Mouse (Mus musculus): Measurements from ENCODE around the gene Pfkp. TPM values are rescaled to one million over a fixed set of nuclear protein-coding genes. Genes with fewer than 3 reads are reported as not detected.
A peak's percentile ranks its signal among the peaks of the same experiment; 100 is the strongest.

The Pfkp gene
- polyA plus RNA-seq, 1 experiment from 2014 or later: 15.2 TPM

DNA sequence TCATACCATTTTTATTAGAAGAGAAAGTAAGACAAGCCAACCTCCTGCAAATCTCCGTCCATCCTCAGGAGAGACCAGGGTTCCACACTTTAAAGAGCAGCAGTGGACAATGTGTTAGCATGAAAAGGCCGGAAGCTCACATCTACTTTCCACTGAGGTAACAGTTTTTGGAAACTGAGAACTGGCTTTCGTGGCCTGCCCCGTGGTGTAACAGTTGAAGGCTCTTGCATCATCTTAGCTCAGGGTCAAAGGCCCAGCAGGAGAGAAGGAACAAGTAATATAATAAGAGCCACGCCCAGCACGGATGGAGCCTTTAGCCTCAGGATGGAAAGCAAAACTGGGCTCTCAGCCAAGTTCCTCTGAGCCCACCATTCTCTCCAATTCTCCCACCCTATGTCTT lies 12.1 kb downstream of the Pfkp start:
- no peaks in the 10 kb centered on the region for H3K27me3 ChIP-seq
- peaks cover 25% of the 10 kb centered on the region for H3K4me1 ChIP-seq
- H3K4me2 ChIP-seq (replicated peaks): no peak overlapping the region
- no peaks in the 10 kb centered on the region for H3K36me3 ChIP-seq
- H3K27ac ChIP-seq: no peak overlapping the region
- H3K4me3 ChIP-seq: no peak overlapping the region
- H3K9ac ChIP-seq: no peak overlapping the region
- no peaks in the 10 kb centered on the region for H3K9me3 ChIP-seq
- no peak for ATAC-seq (ENCODE audit: insufficient number of reproducible peaks, insufficient read depth, low FRiP score, low TSS enrichment)
- WGBS: 59% methylated on average over 6 of the region's 6 CpGs

DNA sequence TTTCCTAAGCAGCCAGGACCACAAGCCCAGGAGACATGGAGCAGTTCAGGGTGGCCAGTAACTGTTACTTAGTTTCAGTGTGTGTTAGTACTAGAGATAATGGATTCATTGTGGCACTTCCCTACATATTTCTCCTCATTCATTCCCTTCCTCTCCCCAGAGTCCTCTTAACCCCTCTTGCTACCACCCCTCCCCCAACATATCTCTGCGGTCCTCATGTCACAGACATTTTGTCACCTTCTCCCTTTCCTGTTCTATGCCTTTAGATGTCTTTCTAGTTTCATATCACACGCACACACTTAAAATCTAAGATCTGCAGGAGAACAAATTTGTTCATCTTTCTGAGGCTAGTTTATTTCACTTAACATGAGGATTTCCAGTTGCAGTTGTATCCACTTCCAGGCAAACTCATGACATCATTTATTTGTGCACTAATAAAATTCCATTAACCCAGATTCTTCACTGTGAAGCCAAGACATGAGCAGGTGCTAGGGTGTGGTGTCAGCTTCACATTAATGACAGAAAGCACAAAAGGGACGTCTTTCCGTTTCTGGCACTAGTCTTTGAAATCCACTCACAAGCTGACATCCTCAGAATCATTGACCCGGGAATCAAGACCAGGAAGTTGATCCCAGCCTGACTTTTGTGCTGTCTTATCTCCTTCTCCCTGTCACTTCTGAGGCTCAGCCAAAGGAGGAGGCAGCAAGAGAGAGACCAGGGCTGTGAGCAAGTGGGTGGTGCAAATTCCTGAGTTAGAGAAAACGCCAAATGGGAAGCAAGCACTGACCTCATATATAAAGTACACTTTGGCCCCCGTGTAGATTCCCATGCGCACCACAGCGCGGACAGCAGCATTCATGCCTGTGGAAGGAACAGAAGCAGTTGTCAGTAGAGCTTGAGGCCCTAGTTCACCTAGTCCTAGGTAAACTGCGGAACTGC lies 13.2 kb downstream of the Pfkp start:
- Histone ChIP-seq H3K27me3 (no peaks in the 10 kb centered on the region), H3K9ac (no peak overlapping the region), H3K9me3 (no peaks in the 10 kb centered on the region), H3K4me3 (no peak overlapping the region), H3K4me1 (peaks cover 25% of the 10 kb centered on the region), H3K4me2 (replicated peaks) (no peak overlapping the region), H3K27ac (no peak overlapping the region), H3K36me3 (no peaks in the 10 kb centered on the region)
- ATAC-seq (ENCODE audit: insufficient number of reproducible peaks, insufficient read depth, low FRiP score, low TSS enrichment): no peak
- 65% methylated on average over 11 of the region's 11 CpGs for WGBS

DNA sequence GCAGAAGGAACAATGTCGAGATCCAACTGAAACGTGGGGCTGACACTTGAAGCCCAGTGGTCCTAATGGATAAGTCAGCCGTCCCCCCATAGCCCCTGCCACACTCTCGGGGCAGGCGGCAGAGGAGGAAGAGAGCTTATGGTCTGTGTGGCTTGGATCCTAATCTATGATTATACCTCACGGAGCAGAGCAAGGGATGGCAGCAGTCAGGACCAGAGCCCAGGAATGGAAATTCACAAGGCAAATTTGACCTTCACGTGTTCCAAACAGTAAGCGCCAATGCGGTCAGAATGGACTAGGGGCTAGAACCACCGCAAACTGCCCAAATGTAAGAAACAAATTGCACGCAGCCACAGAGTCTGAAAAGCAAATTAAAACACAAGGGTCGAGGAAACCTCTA lies 14.5 kb downstream of the Pfkp start:
- no peak for ATAC-seq (ENCODE audit: insufficient number of reproducible peaks, insufficient read depth, low FRiP score, low TSS enrichment)
- Histone ChIP-seq H3K36me3 (no peaks in the 10 kb centered on the region), H3K4me2 (replicated peaks) (no peak overlapping the region), H3K4me1 (peaks cover 29% of the 10 kb centered on the region), H3K27me3 (no peaks in the 10 kb centered on the region), H3K4me3 (no peak overlapping the region), H3K9ac (no peak overlapping the region), H3K27ac (no peak overlapping the region), H3K9me3 (no peaks in the 10 kb centered on the region)
- WGBS: 72% methylated on average over 12 of the region's 12 CpGs

DNA sequence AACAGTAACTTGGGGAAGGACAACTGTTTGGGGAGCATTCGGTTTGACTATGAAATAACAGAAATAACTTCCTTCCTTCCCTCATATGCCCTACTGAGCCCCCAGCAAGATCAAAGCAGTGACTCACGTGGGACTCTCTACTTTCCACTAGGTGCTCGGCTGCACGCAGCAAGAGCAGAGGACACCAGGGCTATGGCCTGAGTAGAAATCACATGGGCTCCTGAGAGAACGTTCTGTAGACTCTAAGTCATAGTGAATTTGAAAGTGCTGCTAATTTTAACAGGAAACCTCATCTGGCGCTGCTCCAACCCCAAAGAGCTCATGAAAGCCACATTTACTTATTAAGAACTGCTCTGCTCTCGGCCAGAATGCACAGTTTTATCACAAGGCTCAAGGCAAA lies 15.1 kb downstream of the Pfkp start:
- Histone ChIP-seq H3K27me3 (no peaks in the 10 kb centered on the region), H3K27ac (no peak overlapping the region), H3K9me3 (no peaks in the 10 kb centered on the region), H3K9ac (no peak overlapping the region), H3K4me1 (peaks cover 29% of the 10 kb centered on the region), H3K4me3 (no peak overlapping the region), H3K36me3 (no peaks in the 10 kb centered on the region), H3K4me2 (replicated peaks) (no peak overlapping the region)
- no peak for ATAC-seq (ENCODE audit: insufficient number of reproducible peaks, insufficient read depth, low FRiP score, low TSS enrichment)
- WGBS: 45% methylated on average over 7 of the region's 7 CpGs

DNA sequence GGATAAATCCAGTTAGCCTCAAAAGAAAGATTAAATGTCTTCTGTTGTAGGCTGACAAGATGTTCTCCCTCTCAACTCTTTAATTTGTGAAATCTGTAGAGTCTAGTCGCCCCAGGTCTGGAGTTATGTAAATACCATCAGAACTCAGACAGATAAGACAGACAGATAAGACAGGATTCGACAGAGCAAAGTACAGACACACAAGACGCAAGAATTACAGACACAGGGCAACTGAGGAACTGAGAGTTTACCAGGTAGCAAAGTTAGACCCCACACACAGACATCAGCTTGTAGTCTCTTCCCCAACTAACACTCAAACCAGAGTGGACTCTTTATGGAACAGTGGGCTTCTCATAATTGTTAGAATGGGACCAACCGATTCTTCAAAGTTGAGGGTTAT lies 15.6 kb downstream of the Pfkp start:
- Histone ChIP-seq H3K27ac (no peak overlapping the region), H3K9ac (no peak overlapping the region), H3K9me3 (no peaks in the 10 kb centered on the region), H3K4me3 (no peak overlapping the region), H3K4me2 (replicated peaks) (no peak overlapping the region), H3K4me1 (peaks cover 29% of the 10 kb centered on the region), H3K27me3 (no peaks in the 10 kb centered on the region), H3K36me3 (no peaks in the 10 kb centered on the region)
- no peak for ATAC-seq (ENCODE audit: insufficient number of reproducible peaks, insufficient read depth, low FRiP score, low TSS enrichment)
- WGBS: 60% methylated on average over 4 of the region's 4 CpGs

DNA sequence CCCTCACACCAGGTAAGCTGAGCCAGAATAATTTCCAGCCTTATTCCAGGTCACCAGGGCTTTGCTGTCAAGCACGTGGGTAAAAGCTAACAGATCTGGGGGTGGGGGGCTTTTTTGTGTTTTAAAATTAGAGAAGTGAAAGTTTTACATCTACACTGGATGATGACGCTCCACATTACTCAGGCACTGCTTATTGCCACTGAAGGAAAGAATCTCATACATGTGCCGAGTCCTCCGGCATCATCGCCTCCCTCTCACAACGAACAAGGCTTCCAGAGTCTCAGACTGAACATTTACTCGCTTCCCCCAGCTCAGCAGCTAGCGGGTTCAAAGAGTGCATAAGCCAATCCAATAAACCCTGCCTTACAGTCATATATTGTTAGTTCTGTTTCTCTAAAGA lies 16.1 kb downstream of the Pfkp start:
- H3K36me3 ChIP-seq: no peaks in the 10 kb centered on the region
- H3K27ac ChIP-seq: no peak overlapping the region
- no peaks in the 10 kb centered on the region for H3K9me3 ChIP-seq
- H3K9ac ChIP-seq: no peak overlapping the region
- H3K27me3 ChIP-seq: no peaks in the 10 kb centered on the region
- H3K4me1 ChIP-seq: peaks cover 29% of the 10 kb centered on the region
- no peak overlapping the region for H3K4me3 ChIP-seq
- ATAC-seq (ENCODE audit: insufficient number of reproducible peaks, insufficient read depth, low FRiP score, low TSS enrichment): no peak
- no peak overlapping the region for H3K4me2 ChIP-seq (replicated peaks)
- WGBS: 50% methylated on average over 8 of the region's 8 CpGs

DNA sequence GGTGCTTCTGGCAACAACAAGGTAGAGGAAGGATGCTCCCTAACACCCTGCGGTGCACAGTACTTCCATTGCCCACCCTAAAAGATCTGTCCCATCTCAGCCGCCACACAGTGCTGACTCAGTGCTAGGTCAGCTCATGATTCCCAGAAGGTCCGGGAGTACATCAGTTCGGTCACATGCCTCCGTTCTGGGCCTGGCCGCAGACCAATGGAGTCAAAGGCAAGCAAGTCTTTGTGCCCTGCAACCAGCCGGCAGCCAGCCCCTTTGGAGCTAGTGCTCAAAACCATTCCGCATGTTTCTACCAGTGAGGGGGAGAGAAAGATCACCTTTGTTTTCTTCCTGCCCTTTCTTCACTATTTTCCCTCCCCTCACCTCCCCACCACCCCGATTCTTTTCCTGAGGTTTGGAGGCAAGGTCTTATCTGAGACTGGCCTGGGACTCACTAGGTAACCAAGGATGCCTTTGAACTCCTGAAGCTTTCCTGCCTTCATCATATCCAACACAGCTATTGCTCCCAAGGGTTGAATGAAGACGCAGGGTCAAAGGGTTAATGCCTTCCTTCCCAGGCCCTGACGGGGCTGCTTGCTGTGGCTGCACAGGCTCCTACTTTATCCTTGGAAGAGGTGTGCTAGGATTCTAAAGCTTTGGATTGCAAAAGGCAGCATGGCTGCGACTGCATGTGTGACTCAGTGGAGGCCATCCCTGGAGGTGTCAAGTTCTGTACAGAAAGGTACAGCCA lies 16.6 kb downstream of the Pfkp start:
- H3K4me3 ChIP-seq: no peak overlapping the region
- H3K9me3 ChIP-seq: no peaks in the 10 kb centered on the region
- no peak overlapping the region for H3K27ac ChIP-seq
- no peak overlapping the region for H3K9ac ChIP-seq
- H3K4me2 ChIP-seq (replicated peaks): no peak overlapping the region
- H3K27me3 ChIP-seq: no peaks in the 10 kb centered on the region
- peaks cover 29% of the 10 kb centered on the region for H3K4me1 ChIP-seq
- 57% methylated on average over 12 of the region's 12 CpGs for WGBS
- H3K36me3 ChIP-seq: no peaks in the 10 kb centered on the region
- ATAC-seq (ENCODE audit: insufficient number of reproducible peaks, insufficient read depth, low FRiP score, low TSS enrichment): no peak

DNA sequence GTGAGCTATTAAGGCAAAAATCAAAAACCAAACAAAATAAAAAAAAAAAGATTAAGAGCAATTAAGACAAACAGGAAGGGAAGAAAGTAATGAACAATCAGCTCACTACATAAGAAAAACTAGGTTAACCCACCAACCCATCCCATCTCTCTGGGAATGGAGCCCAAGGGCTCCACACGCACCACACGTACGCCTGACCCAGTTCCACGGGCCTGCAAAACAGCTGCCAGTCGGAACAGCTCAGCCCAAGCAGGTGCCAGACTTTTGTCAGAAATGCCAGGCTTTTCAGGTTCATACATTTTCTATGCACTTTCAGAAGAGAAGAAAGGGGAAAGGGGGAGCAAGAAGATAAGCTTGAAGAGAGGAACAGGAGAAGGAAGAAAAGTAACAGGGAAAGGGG lies 17.9 kb downstream of the Pfkp start:
- Histone ChIP-seq H3K4me1 (peaks cover 25% of the 10 kb centered on the region), H3K4me2 (replicated peaks) (no peak overlapping the region), H3K9me3 (no peaks in the 10 kb centered on the region), H3K4me3 (no peak overlapping the region), H3K27me3 (no peaks in the 10 kb centered on the region), H3K9ac (no peak overlapping the region), H3K27ac (no peak overlapping the region), H3K36me3 (no peaks in the 10 kb centered on the region)
- 86% methylated on average over 5 of the region's 5 CpGs for WGBS
- no peak for ATAC-seq (ENCODE audit: insufficient number of reproducible peaks, insufficient read depth, low FRiP score, low TSS enrichment)

DNA sequence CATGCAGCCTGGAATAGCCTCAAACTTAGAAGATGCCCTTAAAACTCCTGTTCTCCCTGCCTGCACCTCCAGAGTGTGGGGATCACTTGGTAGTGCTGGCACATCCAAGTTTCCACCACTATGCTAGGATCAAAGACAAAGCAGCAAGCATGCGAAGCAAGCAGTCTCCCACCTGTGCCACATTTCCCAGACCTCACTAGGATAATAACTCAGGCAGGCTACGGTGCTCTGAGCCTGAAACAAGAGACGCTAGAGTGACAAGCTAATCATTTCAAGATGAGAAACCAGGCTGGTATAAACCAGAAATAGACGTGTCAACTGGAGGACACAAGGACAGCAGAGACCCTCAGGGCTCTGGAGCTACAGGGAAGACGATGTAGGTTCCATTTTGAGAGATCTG lies 18.6 kb downstream of the Pfkp start:
- no peak overlapping the region for H3K9ac ChIP-seq
- ATAC-seq (ENCODE audit: insufficient number of reproducible peaks, insufficient read depth, low FRiP score, low TSS enrichment): peak; percentile 30; the same call in 1 of the 2 replicates
- no peak overlapping the region for H3K27ac ChIP-seq
- H3K27me3 ChIP-seq: no peaks in the 10 kb centered on the region
- no peaks in the 10 kb centered on the region for H3K36me3 ChIP-seq
- no peak overlapping the region for H3K4me3 ChIP-seq
- H3K4me2 ChIP-seq (replicated peaks): no peak overlapping the region
- no peaks in the 10 kb centered on the region for H3K9me3 ChIP-seq
- H3K4me1 ChIP-seq: peaks cover 25% of the 10 kb centered on the region
- 14% methylated on average over 5 of the region's 5 CpGs for WGBS

DNA sequence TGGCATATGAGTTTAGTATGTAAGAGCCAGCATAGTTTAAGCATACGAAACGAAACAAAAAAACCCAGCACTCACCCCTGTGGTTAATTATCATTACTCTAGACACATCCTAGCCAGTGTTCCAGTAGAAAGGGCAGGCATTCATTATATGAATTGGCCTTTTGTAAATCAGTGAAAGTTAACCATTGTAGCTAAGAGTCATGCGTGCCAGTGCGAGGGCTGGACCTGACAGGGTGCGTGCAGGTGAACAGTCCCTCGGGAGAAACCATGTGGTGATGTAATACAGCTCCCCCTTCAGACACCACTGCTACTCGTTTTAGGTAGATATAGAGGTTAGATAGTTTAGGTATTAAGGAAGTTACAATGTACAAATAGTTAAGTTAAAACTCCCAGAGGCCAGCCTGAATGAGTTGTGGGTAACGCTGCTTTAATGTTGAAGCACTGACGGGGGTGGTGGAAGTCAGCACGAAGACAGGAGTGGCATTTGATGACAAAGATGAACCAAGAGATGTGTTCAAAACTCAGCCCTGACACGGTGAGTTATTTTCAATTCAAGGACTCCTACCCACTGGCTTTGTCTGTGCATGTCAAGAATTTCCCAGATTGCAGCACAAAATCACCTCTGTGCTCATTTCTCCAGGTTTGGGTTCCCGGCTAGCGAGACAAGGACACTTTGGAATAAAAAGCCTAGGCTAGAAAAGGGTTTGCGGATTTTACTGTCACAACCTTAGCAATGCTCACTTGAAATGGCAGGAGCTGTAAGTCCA lies 19.4 kb downstream of the Pfkp start:
- Histone ChIP-seq H3K4me3 (no peak overlapping the region), H3K36me3 (no peaks in the 10 kb centered on the region), H3K4me1 (peaks cover 25% of the 10 kb centered on the region), H3K27ac (no peak overlapping the region), H3K9ac (no peak overlapping the region), H3K27me3 (no peaks in the 10 kb centered on the region), H3K9me3 (no peaks in the 10 kb centered on the region), H3K4me2 (replicated peaks) (no peak overlapping the region)
- 72% methylated on average over 14 of the region's 14 CpGs for WGBS
- ATAC-seq (ENCODE audit: insufficient number of reproducible peaks, insufficient read depth, low FRiP score, low TSS enrichment): no peak

DNA sequence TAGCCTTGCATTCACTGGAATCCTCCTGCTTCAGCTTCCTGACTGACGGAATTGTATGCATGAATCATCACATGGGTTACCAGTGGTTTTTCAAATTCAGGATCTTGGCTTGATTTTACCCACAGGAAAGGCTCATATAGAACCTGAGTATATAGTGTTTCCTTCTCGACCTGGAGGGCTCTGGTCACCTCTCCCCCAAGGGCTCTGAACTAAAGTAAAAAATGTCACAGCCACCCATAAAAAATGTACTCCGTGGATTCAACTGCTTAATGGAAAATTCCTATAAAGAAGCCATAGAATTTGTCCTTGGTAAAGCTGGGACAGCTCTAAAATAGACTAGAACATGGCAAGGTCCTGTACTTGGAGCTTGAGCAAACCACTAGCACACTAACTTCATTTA lies 20.3 kb downstream of the Pfkp start:
- Histone ChIP-seq H3K27ac (no peak overlapping the region), H3K36me3 (no peaks in the 10 kb centered on the region), H3K4me2 (replicated peaks) (no peak overlapping the region), H3K27me3 (no peaks in the 10 kb centered on the region), H3K4me3 (no peak overlapping the region), H3K9ac (no peak overlapping the region), H3K4me1 (peaks cover 16% of the 10 kb centered on the region), H3K9me3 (no peaks in the 10 kb centered on the region)
- WGBS: 87% methylated on average over 3 of the region's 3 CpGs
- no peak for ATAC-seq (ENCODE audit: insufficient number of reproducible peaks, insufficient read depth, low FRiP score, low TSS enrichment)

Measured in embryonic facial prominence, embryonic 12.5 days (tissue).